Mouse (Mus musculus) gastrocnemius, postnatal 25 days (tissue): Measurements from ENCODE around the gene Hist1h2bb. TPM values are rescaled to one million over a fixed set of nuclear protein-coding genes. Genes with fewer than 3 reads are reported as not detected.
"Not testable (repeated sequence)": the region's sequence is repeated elsewhere in the genome, so short reads cannot be mapped to it uniquely, and the experiment has no call there.

Experiments
- DNase-seq: peaks from one replicate; pipeline ENCODE4 v3.0.0; 2022
- microRNA-seq, 2 experiments: library from miRNA; unstranded; fragments of <30 nt; microRNA quantifications; one replicate each; pipeline ENCODE4 v1.2.0; 2021; ENCODE audit warnings: borderline replicate concordance in 2 of 2
- total RNA-seq, 2 experiments: library from RNA; stranded (reverse); gene quantifications; 1 replicate in 1 of 2; 2 replicates in 1 of 2; pipeline ENCODE4 v1.2.3; 2021

Hist1h2bb gene
- total RNA-seq, 2 experiments from 2014 or later, result 5.9 to 10.7 TPM

DNA sequence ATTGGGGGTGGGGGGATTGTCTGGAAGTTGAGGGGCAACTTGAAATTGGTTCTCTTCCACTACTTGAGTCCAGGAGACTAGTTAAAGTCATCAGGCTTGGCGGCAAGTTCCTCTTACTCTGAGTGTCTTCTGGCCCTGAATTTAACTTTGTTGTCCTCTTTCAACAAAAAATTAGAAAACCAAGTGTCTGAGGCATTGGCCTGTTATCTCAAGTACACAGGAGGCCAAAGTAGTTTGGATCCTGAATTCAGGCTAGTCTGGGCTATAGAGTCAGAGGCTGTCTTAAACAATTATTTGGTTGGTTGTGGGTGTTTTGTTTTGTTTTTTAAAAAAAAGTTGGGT lies 18.6 kb downstream of the Hist1h2bb start:
- DNase-seq, result no peak

DNA sequence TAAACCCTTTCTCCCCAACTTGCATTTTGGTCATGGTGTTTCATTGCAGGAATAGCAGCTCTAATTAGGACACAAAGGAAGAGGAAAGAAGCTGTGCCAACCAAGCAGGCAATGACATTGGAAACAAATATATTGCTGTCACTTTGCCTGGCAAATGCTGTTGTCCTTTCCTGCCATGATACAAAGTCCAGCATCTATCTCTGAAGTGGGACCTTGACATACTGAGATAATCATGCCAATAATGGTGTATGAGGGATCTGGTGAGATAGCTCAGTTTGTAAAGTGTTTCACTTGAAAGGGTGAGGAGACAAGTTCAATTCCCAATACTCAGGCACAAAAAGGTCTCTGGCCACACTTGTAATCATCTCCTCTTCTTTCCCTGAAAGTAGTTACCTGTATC lies 20.2 kb downstream of the Hist1h2bb start:
- no peak for DNase-seq

DNA sequence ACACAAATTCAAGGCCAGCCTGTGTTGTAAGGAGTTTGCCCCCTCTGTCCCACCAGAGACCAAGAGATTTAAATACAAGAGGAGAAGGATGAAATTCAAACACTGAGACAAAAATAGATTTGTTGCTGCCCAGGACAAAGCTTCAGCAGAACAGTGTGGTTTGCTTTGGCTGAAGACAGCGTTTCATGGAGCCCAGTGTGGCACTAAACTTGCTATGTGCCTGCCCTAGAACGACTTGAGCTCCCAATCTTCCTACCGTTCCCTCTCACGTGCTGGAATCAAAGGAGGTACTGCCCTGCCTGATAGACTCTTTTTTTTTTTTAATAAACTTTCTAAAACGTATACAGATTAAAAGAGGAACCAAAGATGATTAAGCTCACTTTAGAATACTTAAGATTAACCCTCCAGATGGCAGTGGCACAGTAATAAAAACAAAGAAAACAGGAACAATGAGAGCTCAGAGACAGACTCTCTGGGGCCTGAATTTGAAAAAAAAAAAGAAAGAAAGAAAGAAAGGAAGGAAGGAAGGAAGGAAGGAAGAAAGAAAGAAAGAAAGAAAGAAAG lies 22.4 kb downstream of the Hist1h2bb start:
- DNase-seq, result no peak

DNA sequence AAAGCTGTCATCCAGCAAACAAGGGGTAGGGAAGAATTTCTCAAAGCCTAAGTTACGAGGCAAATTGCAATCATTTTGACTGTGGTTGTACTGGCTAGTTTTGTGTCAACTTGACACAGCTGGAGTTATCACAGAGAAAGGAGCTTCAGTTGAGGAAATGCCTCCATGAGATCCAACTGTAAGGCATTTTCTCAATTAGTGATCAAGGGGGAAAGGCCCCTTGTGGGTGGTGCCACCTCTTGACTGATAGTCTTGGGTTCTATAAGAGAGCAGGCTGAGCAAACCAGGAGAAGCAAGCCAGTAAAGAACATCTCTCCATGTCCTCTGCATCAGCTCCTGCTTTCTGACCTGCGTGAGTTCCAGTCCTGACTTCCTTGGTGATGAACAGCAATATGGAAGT lies 23.1 kb downstream of the Hist1h2bb start, which contains the start of gene Trim38:
TSS of gene Trim38 (plus strand) at position 301 of the 400 bp plus-strand sequence.
- not testable (repeated sequence) for DNase-seq

DNA sequence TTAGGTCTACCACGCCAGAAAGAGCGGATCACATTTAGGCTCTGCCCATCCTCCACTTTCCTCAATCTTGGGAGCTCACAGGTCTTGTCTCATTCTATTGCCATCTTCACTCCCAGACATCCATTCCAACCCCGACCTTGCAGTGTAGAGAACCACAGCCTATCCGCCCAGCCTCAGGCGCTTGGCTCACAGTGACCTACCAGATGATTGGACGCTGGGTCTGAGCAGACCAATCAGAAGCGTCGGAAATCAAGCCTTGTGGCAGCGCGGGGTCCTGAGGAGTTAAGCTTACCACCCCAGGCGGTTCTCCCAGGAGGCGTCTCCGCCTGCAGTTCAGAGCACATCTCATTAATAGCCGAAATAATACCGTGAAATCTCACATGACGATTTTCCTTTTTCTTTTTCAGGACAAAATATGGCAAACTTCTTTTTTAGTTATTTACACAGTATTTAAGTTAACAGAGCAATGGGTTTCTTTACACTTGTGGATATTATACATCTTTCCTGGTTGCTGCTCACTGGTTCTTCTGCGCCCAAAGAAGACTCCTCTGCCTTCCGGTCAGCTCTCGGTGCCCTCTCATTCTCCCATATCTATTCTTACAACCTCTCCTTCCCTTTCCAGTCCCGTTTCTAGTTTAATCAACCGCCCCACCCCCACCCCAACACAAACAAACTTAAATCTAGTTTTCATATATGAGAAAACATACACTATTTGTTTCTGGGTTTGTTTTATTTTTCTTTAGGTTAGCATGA lies 26.2 kb downstream of the Hist1h2bb start:
- no peak for DNase-seq

DNA sequence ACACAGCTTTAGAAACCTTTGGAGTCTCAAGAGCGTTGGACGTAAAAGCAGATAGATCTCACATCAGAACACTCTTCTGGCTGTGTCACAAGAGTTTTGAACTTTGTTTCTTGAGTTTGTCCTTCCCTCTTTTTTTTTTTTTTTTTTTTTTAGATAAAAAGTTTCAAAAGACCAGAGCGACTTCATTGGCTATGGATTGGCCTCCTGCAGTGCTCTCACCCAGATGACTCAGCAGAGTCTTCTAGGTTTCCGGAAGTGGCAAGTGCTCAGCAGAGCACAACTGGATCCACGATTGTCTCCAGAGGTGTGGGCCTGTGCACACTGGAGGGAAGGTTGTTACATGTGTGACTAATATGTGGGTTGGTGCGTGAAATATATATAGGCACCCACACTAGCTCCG lies 31.8 kb downstream of the Hist1h2bb start:
- DNase-seq, result no peak

DNA sequence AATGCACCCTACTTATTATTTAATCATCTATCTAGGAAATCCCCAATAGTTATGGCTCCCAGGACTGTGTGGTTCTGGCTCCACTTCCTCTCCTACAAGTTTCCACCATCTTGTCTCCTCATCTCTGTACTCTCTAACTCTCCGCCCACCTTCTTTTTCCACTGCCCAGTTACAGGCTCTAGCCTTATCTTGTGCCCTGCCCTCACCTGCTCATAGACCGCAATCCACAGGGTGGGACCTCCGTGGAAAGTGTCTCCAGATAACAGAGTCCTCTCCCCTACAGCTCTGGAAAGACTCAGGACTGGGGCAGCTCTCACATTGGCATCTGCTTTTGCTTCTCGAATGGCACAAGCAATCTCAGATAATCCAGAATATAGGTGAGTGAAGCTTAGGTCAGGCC lies 32.5 kb downstream of the Hist1h2bb start:
- no peak for DNase-seq

DNA sequence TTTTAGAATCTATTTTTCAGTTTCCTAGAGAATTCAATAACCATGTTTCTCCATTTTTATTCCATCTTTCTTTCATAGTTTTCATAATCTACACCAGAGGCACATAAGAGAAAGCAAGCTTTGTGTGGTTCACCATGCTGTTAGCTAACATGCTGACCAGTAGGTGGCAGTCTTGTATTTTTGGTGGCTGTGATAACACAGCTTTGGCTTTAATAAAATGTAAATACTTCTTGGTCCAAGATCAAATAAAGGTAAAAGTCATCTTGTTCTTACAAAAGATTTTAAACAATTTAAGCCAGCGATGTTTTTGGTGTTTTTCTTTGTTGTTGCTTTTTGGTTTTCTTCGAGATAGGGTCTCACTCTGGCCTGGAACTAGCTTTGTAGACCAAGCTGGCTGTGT lies 46.0 kb downstream of the Hist1h2bb start:
- no peak for DNase-seq

Small RNA genes within 50 kb of the gene (microRNA-seq; reads per million reads assigned to microRNA genes)
- gene Gm44314 (0 reads per million in 2 experiments), gene Gm44484 (0 reads per million in 2 experiments)

Other genes with a start within 250 kb of the Hist1h2bb start
- 100 to 1,000 TPM; 156 to 160 TPM for gene Hist1h4h, start 215.7 kb upstream of the Hist1h2bb start, total RNA-seq
- gene Hist1h2af, start 212.8 kb upstream of the Hist1h2bb start, total RNA-seq, result 10 to 100 TPM in 1 of 2 experiments, 1 to 10 TPM in 1; 9.5 to 14.9 TPM
- 1 to 10 TPM; 2.0 to 3.9 TPM for gene Hist1h3g, start 211.3 kb upstream of the Hist1h2bb start, total RNA-seq
- gene Hist1h2bh, start 203.3 kb upstream of the Hist1h2bb start, total RNA-seq, result 1 to 10 TPM in 1 of 2 experiments, under 1 TPM in 1; 0.90 to 1.7 TPM
- gene Hist1h3f, start 202.7 kb upstream of the Hist1h2bb start, total RNA-seq, result 1 to 10 TPM; 5.0 to 6.6 TPM
- gene Hist1h4f, start 195.1 kb upstream of the Hist1h2bb start, total RNA-seq, result 10 to 100 TPM; 15.2 to 26.3 TPM
- gene Hist1h1d, start 193.5 kb upstream of the Hist1h2bb start, total RNA-seq, result 1 to 10 TPM; 1.2 to 2.3 TPM
- gene Hist1h3e, start 184.4 kb upstream of the Hist1h2bb start, total RNA-seq, result 10 to 100 TPM; 11.7 to 13.0 TPM
- gene Hist1h2ae, start 175.5 kb upstream of the Hist1h2bb start, total RNA-seq, result 1 to 10 TPM in 1 of 2 experiments, under 1 TPM in 1; 0.54 to 2.5 TPM
- 10 to 100 TPM; 24.4 to 24.5 TPM for gene Hist1h2bg, start 175.3 kb upstream of the Hist1h2bb start, total RNA-seq
- gene Hist1h2bf, start 172.5 kb upstream of the Hist1h2bb start, total RNA-seq, result 10 to 100 TPM; 10.4 TPM
- gene Hist1h2ad, start 172.4 kb upstream of the Hist1h2bb start, total RNA-seq, result 1 to 10 TPM; 1.5 to 5.5 TPM
- gene Hist1h3d, start 171.0 kb upstream of the Hist1h2bb start, total RNA-seq, result 1 to 10 TPM; 3.4 to 3.8 TPM
- gene Hist1h4d, start 165.1 kb upstream of the Hist1h2bb start, total RNA-seq, result 10 to 100 TPM; 35.7 to 38.0 TPM
- 10 to 100 TPM; 18.0 to 18.2 TPM for gene Hist1h2be, start 125.6 kb upstream of the Hist1h2bb start, total RNA-seq
- gene Hist1h1e, start 124.2 kb upstream of the Hist1h2bb start, total RNA-seq, result 10 to 100 TPM; 40.0 to 45.3 TPM
- gene Hist1h2ac, start 62.8 kb upstream of the Hist1h2bb start, total RNA-seq, result 1 to 10 TPM in 1 of 2 experiments, under 1 TPM in 1; 0.84 to 2.0 TPM
- 10 to 100 TPM; 67.0 to 81.6 TPM for gene Hist1h2bc, start 62.5 kb upstream of the Hist1h2bb start, total RNA-seq
- not detected for gene Hist1h1t, start 50.9 kb upstream of the Hist1h2bb start, total RNA-seq
- 10 to 100 TPM; 53.1 to 63.8 TPM for gene Hist1h4c, start 48.3 kb upstream of the Hist1h2bb start, total RNA-seq
- 10 to 100 TPM; 14.7 to 24.7 TPM for gene Hfe, start 35.9 kb upstream of the Hist1h2bb start, total RNA-seq
- gene Hist1h1c, start 7.9 kb upstream of the Hist1h2bb start, total RNA-seq, result 100 to 1,000 TPM; 156 to 159 TPM
- 1 to 10 TPM; 5.0 to 7.1 TPM for gene Hist1h3c, start 1.1 kb upstream of the Hist1h2bb start, total RNA-seq
- 10 to 100 TPM in 1 of 2 experiments, 1 to 10 TPM in 1; 9.5 to 11.0 TPM for gene Hist1h2ab, start 4.4 kb downstream of the Hist1h2bb start, total RNA-seq
- 10 to 100 TPM in 1 of 2 experiments, 1 to 10 TPM in 1; 9.6 to 17.3 TPM for gene Hist1h3b, start 5.5 kb downstream of the Hist1h2bb start, total RNA-seq
- gene Hist1h4b, start 10.3 kb downstream of the Hist1h2bb start, total RNA-seq, result 10 to 100 TPM in 1 of 2 experiments, 1 to 10 TPM in 1; 8.6 to 18.2 TPM
- gene Hist1h4a, start 14.5 kb downstream of the Hist1h2bb start, total RNA-seq, result 10 to 100 TPM in 1 of 2 experiments, 1 to 10 TPM in 1; 8.0 to 13.6 TPM
- gene Hist1h3a, start 15.7 kb downstream of the Hist1h2bb start, total RNA-seq, result 10 to 100 TPM; 10.2 to 14.0 TPM
- 1 to 10 TPM; 5.3 to 7.9 TPM for gene Hist1h1a, start 16.9 kb downstream of the Hist1h2bb start, total RNA-seq
- gene Trim38, start 23.2 kb downstream of the Hist1h2bb start, total RNA-seq, result not detected
- gene Slc17a2, start 60.3 kb downstream of the Hist1h2bb start, total RNA-seq, result not detected
- not detected for gene Slc17a3, start 92.7 kb downstream of the Hist1h2bb start, total RNA-seq
- not detected for gene Slc17a1, start 121.0 kb downstream of the Hist1h2bb start, total RNA-seq
- gene Slc17a4, start 168.3 kb downstream of the Hist1h2bb start, total RNA-seq, result not detected
- gene Hist1h2ba, start 187.4 kb downstream of the Hist1h2bb start, total RNA-seq, result not detected
- not detected for gene Hist1h2aa, start 187.7 kb downstream of the Hist1h2bb start, total RNA-seq
- gene Scgn, start 244.5 kb downstream of the Hist1h2bb start, total RNA-seq, result not detected